In genomic region chr11:109909801-109910200, GRCm38 (mm10) we compare ENCODE assay signal across 22 mouse cellular contexts.
DNase-seq lines count a peak whose midpoint lies in the region; ATAC-seq and TF ChIP-seq lines count a peak whose summit lies in the region.
"Had no signal": no experiment of that assay in that cellular context is flagged by ENCODE, and none has a peak within 500 bp of the region (broad histone marks: within the 10 kb centered on the region; RNA-seq: fewer than 3 reads in every experiment).

No protein-coding gene starts in this region.

- intact Hi-C loops in gastrocnemius, adult 2 months (cut with DNase I) = no loop called here

- no peaks in the 10 kb centered on the region for H3K36me3 ChIP-seq in limb, embryonic 14.5 days (ENCODE audit: control insufficient read depth, insufficient read depth, low read length)
- no peaks in the 10 kb centered on the region for H3K36me3 ChIP-seq in limb, embryonic 10.5 days
- H3K36me3 ChIP-seq in macrophage (ENCODE audit: inconsistent target) = no peaks in the 10 kb centered on the region
- H3K36me3 ChIP-seq: G1E; heart, embryonic 13.5 days; intestine, embryonic 15.5 days had no signal

- no peaks in the 10 kb centered on the region for H3K4me1 ChIP-seq in limb, embryonic 14.5 days (ENCODE audit: control insufficient read depth, insufficient read depth, low read length)
- H3K4me1 ChIP-seq in limb, embryonic 10.5 days = peaks cover 27% of the 10 kb centered on the region
- H3K4me1 ChIP-seq: intestine, embryonic 15.5 days; megakaryocyte, embryonic 14.5 days had no signal

- no peak overlapping the region for H3K9ac ChIP-seq in limb, embryonic 14.5 days (ENCODE audit: low read depth, low read length, severe bottlenecking)
- H3K9ac ChIP-seq: forebrain, embryonic 13.5 days; heart, embryonic 13.5 days; hindbrain, embryonic 14.5 days; intestine, embryonic 15.5 days; liver, embryonic 14.5 days had no signal

- no peak for DNase-seq in gastrocnemius, adult 2 months
- no peak for DNase-seq in gastrocnemius, adult 18-20 months (ENCODE audit: low spot score)
- DNase-seq in limb, embryonic 14.5 days (ENCODE audit: low spot score) = peak; percentile 33
- DNase-seq in limb, embryonic 10.5 days (ENCODE audit: low spot score) = no peak
- DNase-seq in embryo, embryonic 11 days = peak; percentile 39
- no peak for DNase-seq in ovary, adult 18-20 months (ENCODE audit: low spot score)
- DNase-seq in cerebellum, postnatal 36 days = no peak
- DNase-seq: adrenal gland, postnatal 25 days; cerebellum, adult 2 months; kidney, postnatal 36 days had no signal

- WGBS in limb, embryonic 14.5 days = 16% methylated on average over 2 of the region's 2 CpGs
- WGBS in limb, embryonic 10.5 days = 18% methylated on average over 2 of the region's 2 CpGs
- WGBS in macrophage (ENCODE audit: missing documents) = 65% methylated on average over 2 of the region's 2 CpGs

- peak overlapping the region; percentile 73 for H3K27ac ChIP-seq in gastrocnemius, adult 2 months
- no peak overlapping the region for H3K27ac ChIP-seq in limb, embryonic 14.5 days (replicated peaks; ENCODE audit: low read depth, low read length)
- no peak overlapping the region for H3K27ac ChIP-seq in limb, embryonic 10.5 days
- peak overlapping the region; percentile 42 for H3K27ac ChIP-seq in macrophage
- H3K27ac ChIP-seq: forebrain, embryonic 13.5 days; heart, embryonic 13.5 days; hindbrain, embryonic 14.5 days; intestine, embryonic 15.5 days; left cerebral cortex, adult 2 months; liver, embryonic 14.5 days had no signal

- H3K27me3 ChIP-seq in limb, embryonic 14.5 days (ENCODE audit: control insufficient read depth, insufficient read depth, low read length) = no peaks in the 10 kb centered on the region
- no peaks in the 10 kb centered on the region for H3K27me3 ChIP-seq in limb, embryonic 10.5 days (ENCODE audit: low read depth, poor library complexity, severe bottlenecking)
- H3K27me3 ChIP-seq: forebrain, embryonic 13.5 days; heart, embryonic 13.5 days; intestine, embryonic 15.5 days had no signal

- H3K4me3 ChIP-seq in gastrocnemius, adult 2 months = no peak overlapping the region
- H3K4me3 ChIP-seq in limb, embryonic 14.5 days (replicated peaks; ENCODE audit: low read length) = no peak overlapping the region
- H3K4me3 ChIP-seq in limb, embryonic 10.5 days = no peak overlapping the region
- no peak overlapping the region for H3K4me3 ChIP-seq in macrophage (ENCODE audit: inconsistent target)
- H3K4me3 ChIP-seq: erythroblast, embryonic 14.5 days; forebrain, embryonic 13.5 days; heart, embryonic 13.5 days; intestine, embryonic 15.5 days; left cerebral cortex, adult 2 months; megakaryocyte, embryonic 14.5 days had no signal

- no peaks in the 10 kb centered on the region for H3K9me3 ChIP-seq in limb, embryonic 14.5 days (ENCODE audit: control insufficient read depth, low read length)
- 0 out of 2 replicates have a peak, but pooled peaks cover 1% of the 10 kb centered on the region for H3K9me3 ChIP-seq in limb, embryonic 10.5 days (replicated peaks)
- H3K9me3 ChIP-seq: forebrain, embryonic 13.5 days; heart, embryonic 13.5 days; intestine, embryonic 15.5 days had no signal

- no peak for TF ChIP-seq CTCF in gastrocnemius, adult 2 months (IDR thresholded peaks at IDR 0.05)

- no peak overlapping the region for H3K4me2 ChIP-seq in limb, embryonic 14.5 days (replicated peaks; ENCODE audit: low read depth, low read length, severe bottlenecking)
- H3K4me2 ChIP-seq: forebrain, embryonic 13.5 days; heart, embryonic 13.5 days; hindbrain, embryonic 14.5 days; intestine, embryonic 15.5 days had no signal

- TF ChIP-seq POLR2A in limb, embryonic 14.5 days (IDR thresholded peaks at IDR 0.05; ENCODE audit: borderline replicate concordance, extremely low read depth, insufficient read depth, insufficient read length) = no peak

- no peak for ATAC-seq in limb, embryonic 14.5 days (ENCODE audit: low FRiP score, low read depth)
- ATAC-seq: CD4-positive, CD25-positive, alpha-beta regulatory T cell, adult 4 months; forebrain, embryonic 13.5 days; intestine, embryonic 15.5 days; midbrain, embryonic 16.5 days had no signal

- no peaks in the 10 kb centered on the region for H3K79me2 ChIP-seq in macrophage (ENCODE audit: inconsistent target)

Comparison
In these comparisons a context has a peak if more than half of its experiments do, and no peak if none do; other contexts are left out.
1. DNase-seq: peak in limb, embryonic 14.5 days (single experiment) and embryo, embryonic 11 days (single experiment); none in gastrocnemius, adult 2 months (single experiment), gastrocnemius, adult 18-20 months (single experiment), limb, embryonic 10.5 days (single experiment), ovary, adult 18-20 months (single experiment) and cerebellum, postnatal 36 days (0 of 2).
2. H3K27ac ChIP-seq: peak in gastrocnemius, adult 2 months (single experiment) and macrophage (single experiment); none in limb, embryonic 14.5 days (single experiment) and limb, embryonic 10.5 days (single experiment).